Mouse (Mus musculus) telencephalon, adult 2 months (tissue): ENCODE measurements at regions not wholly inside any gene's neighbourhood (a gene's known extent, or its start where the extent isn't known, plus 50 kb on each side); places are given as distances from the start of the nearest gene placed in this dataset.

ENCODE experiments used
- DNase-seq: peaks from one replicate; pipeline ENCODE4 v3.0.0-alpha.2; 2011; ENCODE audit warnings: low read depth, low spot score

- DNase-seq: no peak
These were observed 59.3 kb upstream of the Il12b start for GRCm38 (mm10) chr11:44340531-44340930.

GRCm38 (mm10) chr11:44348308-44348707 lies 51.6 kb upstream of the Il12b start:
- DNase-seq: no peak

- no peak for DNase-seq
These were observed 50.3 kb upstream of the Il12b start for GRCm38 (mm10) chr11:44349546-44349945.
